Mouse (Mus musculus) megakaryocyte progenitor cell, adult 5-6 weeks (primary cell): ENCODE data around the gene Eif4e3. TPM values are rescaled to one million over a fixed set of nuclear protein-coding genes. Genes with fewer than 3 reads are reported as not detected.

ENCODE experiments used
- ATAC-seq: replicated peaks from 2 replicates; pipeline ENCODE4 v1.8.0; 2016; ENCODE audit warnings: mild to moderate bottlenecking, moderate TSS enrichment, inconsistent platforms; ENCODE audit not compliant: poor library complexity
- total RNA-seq, 2 experiments: library from RNA; stranded (forward) in 1 of 2; stranded (reverse) in 1 of 2; fragments of 157-497, 149-512 nt in 1 of 2; fragments of 200-1000 nt in 1 of 2; gene quantifications; 2 replicates each; pipeline versions ENCODE4 v1.2.3 to v1.2.4; 2015 to 2017

The Eif4e3 gene
- total RNA-seq, 2 experiments from 2014 or later: 19.4 to 19.8 TPM

- ATAC-seq: peak; percentile 23; the same call in 1 of the 2 replicates
These were observed 40.8 kb downstream of the Eif4e3 start for GRCm38 (mm10) chr6:99625803-99626202.

- peak; percentile 80 for ATAC-seq
These were observed 41.3 kb downstream of the Eif4e3 start for GRCm38 (mm10) chr6:99625306-99625705.

DNA sequence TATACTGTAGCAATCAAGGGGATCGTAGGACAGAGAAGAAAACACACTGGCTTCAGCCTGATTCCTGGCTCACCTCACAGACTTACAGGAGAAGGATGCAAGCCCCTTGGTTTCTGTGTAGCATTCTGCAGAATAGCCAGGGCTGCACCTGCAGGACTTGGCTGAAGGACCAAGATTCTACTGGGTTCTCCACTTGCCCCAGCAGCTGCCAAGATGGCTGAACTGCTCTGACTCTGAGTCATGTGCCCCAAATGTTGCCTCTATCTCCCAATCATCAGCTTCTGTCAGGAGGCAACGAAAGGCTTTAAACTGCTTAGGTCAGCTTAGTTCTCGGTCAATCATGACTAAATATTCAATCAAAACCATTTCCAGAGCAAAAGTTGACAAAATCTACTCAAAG, 42.0 kb downstream of the Eif4e3 start:
- no peak for ATAC-seq

DNA sequence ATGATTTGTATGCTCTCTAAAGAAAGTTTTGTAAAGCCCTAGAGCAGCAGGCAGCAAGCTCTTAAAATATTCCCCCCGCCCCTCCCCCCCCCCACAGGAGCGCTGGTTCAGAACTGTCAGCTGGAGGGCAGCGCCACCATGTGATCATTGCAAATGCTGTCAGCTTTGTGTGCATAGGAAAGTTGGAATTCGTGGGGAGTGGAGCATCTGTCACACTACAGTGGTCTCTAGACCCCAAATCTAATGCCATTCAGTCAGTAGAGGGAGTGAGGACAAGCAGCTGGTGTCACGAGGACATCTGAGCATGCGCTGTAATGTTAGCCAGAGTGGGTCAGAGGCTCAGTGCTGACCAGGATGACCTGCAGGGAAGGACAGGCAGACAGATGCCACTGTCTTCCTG, 42.9 kb downstream of the Eif4e3 start:
- no peak for ATAC-seq

DNA sequence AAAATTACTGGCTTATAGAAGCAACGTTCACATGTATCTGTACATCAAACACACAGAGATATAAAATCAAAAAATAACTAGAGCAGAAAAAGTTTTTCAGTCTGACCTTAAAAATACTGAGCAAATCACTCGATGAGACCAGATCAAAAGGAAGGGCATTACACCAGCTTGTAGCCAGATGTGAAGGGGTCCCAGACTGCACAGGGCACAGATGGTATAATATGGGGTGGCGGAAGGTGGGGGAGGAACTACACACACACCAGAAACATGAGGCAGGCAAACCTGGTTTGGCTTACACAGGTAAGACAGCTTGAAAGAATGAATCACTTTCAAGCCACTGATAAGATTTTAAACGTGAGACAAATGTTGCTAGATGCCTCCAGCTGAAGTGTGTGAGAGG, 45.4 kb downstream of the Eif4e3 start:
- no peak for ATAC-seq

DNA sequence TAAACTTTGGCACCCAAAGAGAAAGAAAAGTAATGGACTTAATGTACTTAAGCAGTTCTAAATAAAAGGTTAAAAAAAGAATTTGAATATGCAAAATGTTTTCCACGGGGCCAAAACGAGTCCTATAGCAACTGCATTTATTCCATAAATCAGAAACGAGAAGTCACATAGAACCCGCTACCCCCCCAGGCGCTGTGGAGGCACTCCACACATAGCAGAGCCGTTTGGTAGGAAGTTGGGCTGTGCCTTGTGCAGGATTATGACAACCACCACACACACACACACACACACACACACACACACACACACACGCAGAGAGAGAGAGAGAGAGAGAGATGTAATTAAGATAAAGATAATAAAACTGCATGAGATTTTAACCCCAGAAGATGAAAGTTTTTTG, 46.1 kb downstream of the Eif4e3 start:
- ATAC-seq: peak; percentile 73

GRCm38 (mm10) chr6:99619964-99620363, 46.6 kb downstream of the Eif4e3 start:
- peak; percentile 64 for ATAC-seq

DNA sequence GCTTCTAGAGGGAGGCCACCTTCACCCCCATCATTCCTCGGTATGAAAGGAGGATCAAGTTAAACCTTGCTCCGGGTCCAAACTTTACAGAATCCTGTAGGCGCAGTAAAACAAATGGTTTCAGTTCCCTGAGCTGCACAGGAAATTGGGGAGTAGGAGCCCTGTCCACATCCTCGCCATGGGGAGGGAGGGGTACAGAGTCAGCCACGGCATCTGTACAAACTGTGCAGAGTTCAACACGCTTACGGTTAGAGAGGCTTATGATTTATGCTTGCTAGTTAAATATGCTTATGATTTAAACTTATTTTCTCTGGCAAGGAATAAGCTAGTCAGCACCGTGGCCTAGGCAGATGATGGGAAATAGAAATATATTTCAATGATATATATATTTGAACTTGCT, 47.1 kb downstream of the Eif4e3 start:
- ATAC-seq: peak; percentile 73

- ATAC-seq: no peak
These were observed 48.7 kb downstream of the Eif4e3 start for GRCm38 (mm10) chr6:99617867-99618266.

DNA sequence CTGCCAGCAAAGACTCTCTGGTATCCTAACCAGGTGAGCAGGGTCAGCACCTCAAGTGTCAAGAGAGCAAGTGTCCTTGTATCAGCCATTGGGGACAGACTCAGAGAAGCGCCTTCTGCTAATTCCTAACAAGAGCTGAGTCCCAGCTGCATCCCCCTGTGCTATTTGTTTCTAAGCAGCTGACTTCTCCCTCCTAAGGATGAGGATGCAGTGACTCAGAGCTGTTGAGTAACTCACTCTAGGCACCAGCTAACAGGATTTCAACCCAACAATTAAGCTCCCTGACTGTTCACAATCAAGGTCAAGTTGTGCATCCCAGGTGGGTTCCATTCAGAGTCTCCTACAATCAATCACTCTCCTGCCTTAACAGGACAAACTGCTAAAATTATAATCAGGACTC, 49.2 kb downstream of the Eif4e3 start:
- peak; percentile 42 for ATAC-seq

- no peak for ATAC-seq
These were observed 51.3 kb downstream of the Eif4e3 start for GRCm38 (mm10) chr6:99615272-99615751.

DNA sequence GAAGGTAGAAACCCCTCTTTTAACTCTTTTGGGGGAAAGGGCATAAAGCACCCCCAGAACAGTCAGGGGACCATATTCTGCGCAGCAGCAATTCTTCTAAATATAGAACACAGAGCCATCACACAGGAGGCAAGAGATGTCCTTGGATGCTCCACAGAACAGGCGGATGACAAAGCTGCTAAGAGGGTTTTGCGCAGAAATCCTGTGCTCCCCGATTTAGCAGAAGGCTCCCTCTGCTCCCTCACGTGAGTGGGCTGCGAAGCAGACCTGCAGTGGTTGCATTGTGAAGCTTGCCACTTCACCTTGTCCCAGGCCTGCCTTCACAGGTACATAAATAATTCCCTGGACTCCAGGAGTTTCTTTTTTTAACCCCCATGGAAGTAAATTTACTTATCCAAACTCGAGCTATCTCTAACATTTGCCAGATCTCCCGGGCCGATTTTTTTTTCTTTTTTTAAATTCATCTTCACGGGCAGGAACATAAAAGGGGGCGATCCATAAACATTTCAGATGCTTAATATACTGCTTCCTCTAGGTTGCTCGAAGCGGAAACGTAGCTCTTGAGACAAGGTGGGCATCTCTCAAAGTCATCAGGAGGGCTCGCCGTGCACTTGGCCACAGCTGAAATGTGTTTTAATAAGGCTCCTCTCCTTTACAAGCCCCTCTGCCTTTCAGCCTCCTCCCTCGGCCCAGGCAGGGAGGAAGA, 51.9 kb downstream of the Eif4e3 start:
- ATAC-seq: no peak

DNA sequence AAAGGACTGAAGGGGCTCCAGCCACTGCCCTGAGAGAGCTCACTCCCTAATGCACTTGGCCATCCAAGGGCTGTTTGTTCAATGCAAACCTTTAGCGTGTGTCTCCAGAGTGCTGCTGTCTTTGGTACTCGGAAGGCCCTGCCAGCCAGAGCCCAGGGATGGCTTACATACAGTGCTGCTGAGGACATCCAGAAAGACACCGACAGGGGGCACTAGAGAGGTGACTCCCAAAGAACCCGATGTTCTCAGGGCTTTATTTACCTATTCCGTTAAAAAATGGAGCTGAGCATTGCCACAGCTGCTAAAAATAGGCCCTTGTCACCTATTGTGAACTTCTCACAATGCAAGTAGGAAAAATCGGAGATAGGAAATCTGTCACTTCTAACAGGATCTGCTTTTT, 54.7 kb downstream of the Eif4e3 start:
- ATAC-seq: no peak

DNA sequence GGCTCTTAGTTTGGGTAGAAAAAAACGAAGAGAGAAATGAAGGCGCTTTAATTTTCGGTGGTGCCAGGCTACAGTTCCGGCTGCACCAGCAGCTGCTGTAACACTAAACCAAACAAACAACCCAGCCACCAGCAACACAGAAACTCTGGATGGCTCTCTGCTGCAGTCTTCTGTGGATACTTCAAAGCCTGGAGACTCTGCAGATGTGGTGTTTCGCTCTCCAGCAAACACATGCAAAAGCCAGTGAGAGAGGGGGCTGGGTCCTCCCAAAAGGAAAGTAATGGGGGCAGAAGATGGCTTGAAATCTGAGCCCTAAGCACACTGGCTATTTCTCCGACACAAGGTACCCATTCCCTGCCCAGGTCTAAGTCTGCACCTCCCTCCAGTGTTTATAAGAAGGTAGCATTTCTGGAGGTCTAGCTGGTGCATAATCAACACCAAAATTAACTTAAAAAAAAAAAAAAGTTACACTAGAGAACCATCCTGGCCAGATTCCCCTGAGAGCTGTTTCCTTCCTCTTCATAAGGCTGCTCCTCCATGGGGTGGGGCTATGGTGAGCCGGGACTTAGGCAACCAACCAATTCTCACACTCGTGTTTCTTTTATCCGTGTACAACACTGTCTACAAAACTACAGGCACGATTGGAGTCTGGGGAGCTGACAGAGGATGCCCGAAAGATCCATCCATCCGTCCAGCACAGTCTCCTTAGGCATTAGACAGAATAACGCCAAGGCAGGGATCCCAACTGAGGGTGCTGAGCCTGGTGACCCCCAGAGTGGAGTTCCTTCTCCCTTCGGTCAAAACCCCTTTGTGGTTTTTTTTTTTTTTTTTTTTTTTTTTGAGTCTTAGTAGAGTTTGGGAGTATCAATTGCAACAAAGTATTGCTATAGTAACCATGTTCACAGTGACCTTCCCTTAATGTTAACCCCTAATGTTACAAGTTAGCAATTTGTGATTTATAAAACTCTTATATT, 55.8 kb downstream of the Eif4e3 start:
- ATAC-seq: peak; percentile 85

DNA sequence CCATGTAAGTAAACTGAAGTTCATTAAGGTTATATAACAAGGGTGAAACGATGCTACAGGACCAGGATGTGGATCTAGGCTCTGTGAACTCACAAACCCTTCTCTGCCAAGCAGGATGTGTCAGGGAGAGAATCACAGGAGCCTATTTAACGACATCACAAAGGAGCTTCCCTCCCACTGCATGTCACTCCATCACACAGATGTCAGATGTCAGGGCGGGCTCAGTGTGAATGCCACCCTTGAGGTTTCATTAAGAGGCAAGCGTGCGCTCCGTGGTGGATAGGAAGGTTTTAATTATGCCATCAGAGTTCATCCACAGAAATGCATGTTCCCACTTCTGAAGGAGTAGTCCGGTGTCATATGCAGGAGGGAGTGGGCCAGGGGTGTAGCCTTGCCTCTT, 60.5 kb downstream of the Eif4e3 start:
- ATAC-seq: no peak

DNA sequence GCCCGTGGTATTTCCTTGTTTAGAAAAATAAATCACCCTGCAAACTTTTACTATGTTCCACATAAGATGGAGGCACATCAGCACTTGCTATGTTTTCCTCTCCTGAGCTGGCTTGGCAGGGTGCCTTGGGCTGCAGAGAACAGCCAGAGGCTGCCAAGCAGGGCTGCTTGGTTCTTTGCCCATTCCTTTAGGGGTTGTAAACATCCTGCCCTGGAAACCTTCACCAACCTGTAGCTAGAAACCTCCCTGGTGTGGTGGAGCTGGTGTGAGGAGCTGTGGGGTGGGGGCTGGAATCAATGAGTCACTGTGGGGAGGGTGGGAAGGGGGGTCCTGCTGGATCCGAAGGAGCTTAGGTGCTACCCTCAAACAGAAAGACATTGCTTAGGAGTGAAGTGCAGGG, 61.8 kb downstream of the Eif4e3 start:
- no peak for ATAC-seq

DNA sequence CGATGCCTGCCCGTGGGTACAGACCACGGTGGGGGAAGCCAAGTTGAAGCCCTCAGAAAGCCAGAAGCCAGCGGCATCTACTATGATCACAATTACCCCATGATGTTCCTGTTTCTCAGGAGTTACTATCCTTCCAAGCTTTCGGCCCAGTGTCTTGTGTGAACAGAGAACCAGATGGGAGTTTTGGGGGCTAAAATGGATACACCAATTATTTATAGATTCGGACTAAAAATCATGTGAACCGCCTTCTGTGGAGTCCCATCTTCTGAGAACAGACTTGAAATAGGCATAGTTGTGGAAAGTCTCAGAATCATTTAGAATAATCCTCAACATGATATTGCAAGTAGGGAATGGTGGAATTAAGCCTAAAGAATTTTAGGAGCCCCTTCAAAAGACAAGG, 64.1 kb downstream of the Eif4e3 start:
- no peak for ATAC-seq

DNA sequence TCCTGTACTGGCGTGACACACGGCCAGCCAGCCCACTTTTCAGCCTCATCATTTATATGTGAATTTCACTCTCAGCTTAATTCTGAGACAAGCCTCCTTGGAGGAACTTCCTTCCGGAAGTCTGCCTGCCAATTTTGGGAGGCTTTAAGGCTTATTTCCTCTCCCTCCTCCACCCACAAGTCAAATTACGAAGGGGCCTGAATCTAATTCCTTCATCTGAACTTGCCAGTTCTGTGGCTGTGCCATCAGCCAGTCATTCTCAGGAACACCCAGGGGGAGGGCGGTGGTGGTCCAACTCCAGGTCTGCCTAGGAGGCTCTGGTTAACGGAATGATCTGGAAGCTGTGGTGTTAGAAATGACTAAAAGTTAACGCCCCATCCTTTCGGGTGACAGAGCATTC, 65.7 kb downstream of the Eif4e3 start:
- no peak for ATAC-seq

DNA sequence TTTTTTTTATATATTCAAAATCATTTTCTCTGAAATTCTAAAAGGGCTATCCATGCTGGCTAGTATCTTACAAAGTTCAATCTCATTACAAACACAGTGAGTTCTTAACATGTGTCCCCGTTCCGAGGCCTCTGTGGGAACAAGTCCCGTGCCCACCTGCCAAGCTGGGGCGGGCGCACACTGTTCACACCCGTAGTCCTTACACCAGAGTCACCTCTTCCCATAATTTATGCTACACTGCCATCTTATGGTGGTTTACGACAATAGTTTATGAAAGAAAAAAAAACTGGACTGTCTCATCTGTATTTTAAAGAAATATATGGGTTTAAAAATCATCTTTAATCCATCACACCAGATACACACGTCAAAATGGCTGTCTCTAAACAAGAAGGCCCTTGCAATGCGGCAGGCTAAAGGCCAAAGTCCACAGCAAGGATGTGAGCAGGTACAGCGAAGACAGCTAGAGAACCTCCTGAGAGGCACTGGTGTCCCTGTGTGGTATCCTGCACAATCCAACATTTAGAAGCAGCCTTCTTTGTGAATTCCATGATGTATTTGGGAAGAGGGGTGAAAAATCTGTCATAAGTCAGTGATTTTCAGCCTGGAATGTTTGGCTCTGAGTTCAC, 66.3 kb downstream of the Eif4e3 start:
- ATAC-seq: peak; percentile 95

GRCm38 (mm10) chr6:99599651-99600050, 66.9 kb downstream of the Eif4e3 start:
- ATAC-seq: no peak

DNA sequence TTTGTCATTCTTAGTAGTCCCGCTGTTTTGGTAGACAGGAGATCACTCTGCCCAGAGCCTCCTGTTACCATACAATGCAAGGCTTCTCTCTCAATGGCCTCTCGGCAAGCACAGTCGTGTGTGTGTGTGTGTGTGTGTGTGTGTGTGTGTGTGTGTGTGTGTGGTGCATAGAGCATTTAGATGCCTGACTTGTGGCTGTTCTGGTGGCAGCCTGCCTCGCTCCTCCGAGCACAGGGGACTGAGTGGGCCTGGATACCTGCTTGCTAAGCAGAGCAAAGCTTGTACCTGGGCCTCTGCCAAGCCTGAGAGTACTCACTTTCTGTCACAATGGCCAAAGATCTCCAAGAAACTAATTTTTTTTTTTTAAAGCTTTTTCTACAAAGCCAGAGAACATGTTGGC, 67.3 kb downstream of the Eif4e3 start:
- no peak for ATAC-seq
